Mouse (Mus musculus): ENCODE measurements around the gene Nkpd1. TPM values are rescaled to one million over a fixed set of nuclear protein-coding genes. Genes with fewer than 3 reads are reported as not detected.

Nkpd1 gene
- polyA plus RNA-seq, 1 experiment from 2014 or later: 0.11 TPM

DNA sequence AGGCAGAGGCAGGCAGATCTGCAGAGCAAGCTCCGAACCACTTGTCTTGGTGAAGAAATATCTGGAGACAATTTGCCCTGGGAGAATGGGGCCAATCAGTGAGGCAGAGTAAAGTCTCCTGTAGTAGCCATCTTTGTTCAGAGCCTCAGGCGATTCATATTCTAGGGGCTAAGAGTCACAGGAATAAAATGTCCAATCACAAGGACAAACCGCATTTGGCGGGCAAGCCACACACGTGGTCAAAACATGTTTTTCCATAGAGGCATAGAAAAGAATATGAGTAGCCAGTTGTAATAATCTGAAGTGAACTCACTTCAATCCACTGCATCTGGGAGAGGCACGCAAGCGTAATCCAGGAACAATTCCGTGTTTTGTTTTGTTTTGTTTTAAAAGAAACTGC lies 34.4 kb upstream of the Nkpd1 start:
- no peak for DNase-seq (ENCODE audit: low spot score)
- H3K27ac ChIP-seq (ENCODE audit: low read depth, low read length): no peak overlapping the region
- H3K4me1 ChIP-seq (replicated peaks; ENCODE audit: control insufficient read depth, insufficient read depth, low read length): no peaks in the 10 kb centered on the region
- no peak overlapping the region for H3K4me3 ChIP-seq (ENCODE audit: low read depth, low read length)
- ATAC-seq (replicated peaks; ENCODE audit: low FRiP score): no peak
- no peak overlapping the region for H3K9ac ChIP-seq (ENCODE audit: low read length)
- H3K9me3 ChIP-seq (ENCODE audit: control insufficient read depth, low read length): no peaks in the 10 kb centered on the region
- peaks cover 8% of the 10 kb centered on the region; the same call in 1 of the 2 replicates for H3K27me3 ChIP-seq (ENCODE audit: control insufficient read depth, insufficient read depth, low read length)
- no peaks in the 10 kb centered on the region for H3K36me3 ChIP-seq (ENCODE audit: control insufficient read depth, insufficient read depth, low read length)
- no peak overlapping the region for H3K4me2 ChIP-seq (ENCODE audit: low read depth, low read length, severe bottlenecking)
- WGBS: 83% methylated on average over 8 of the region's 8 CpGs

DNA sequence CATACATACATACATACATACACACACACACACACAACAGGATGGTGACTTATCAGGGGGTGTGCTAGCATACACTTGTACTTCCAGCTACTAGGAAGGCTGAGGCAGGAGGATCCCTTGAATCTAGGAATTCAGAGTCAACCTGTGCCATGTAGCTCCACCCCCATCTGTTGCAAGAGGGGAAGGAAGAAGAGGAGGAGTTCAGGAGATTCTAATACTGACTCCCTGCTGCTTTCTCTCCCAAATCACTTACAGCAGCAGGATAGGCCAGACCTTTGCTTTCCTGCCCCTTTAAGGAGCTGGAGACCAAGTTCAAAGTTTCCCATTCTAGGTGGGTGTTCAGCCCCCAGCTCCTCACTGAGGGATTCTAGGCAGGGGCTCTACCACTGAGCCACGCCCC lies 32.1 kb upstream of the Nkpd1 start:
- H3K27ac ChIP-seq (ENCODE audit: low read depth, low read length): no peak overlapping the region
- WGBS: 100% methylated on average over 1 of the region's 1 CpGs
- no peak overlapping the region for H3K9ac ChIP-seq (ENCODE audit: low read length)
- DNase-seq (ENCODE audit: low spot score): no peak
- H3K36me3 ChIP-seq (ENCODE audit: control insufficient read depth, insufficient read depth, low read length): no peaks in the 10 kb centered on the region
- ATAC-seq (replicated peaks; ENCODE audit: low FRiP score): no peak
- H3K27me3 ChIP-seq (ENCODE audit: control insufficient read depth, insufficient read depth, low read length): peaks cover 28% of the 10 kb centered on the region
- H3K4me3 ChIP-seq (ENCODE audit: low read depth, low read length): no peak overlapping the region
- no peaks in the 10 kb centered on the region; the same call in 1 of the 2 replicates for H3K4me1 ChIP-seq (replicated peaks; ENCODE audit: control insufficient read depth, insufficient read depth, low read length)
- no peaks in the 10 kb centered on the region for H3K9me3 ChIP-seq (ENCODE audit: control insufficient read depth, low read length)
- no peak overlapping the region for H3K4me2 ChIP-seq (ENCODE audit: low read depth, low read length, severe bottlenecking)

DNA sequence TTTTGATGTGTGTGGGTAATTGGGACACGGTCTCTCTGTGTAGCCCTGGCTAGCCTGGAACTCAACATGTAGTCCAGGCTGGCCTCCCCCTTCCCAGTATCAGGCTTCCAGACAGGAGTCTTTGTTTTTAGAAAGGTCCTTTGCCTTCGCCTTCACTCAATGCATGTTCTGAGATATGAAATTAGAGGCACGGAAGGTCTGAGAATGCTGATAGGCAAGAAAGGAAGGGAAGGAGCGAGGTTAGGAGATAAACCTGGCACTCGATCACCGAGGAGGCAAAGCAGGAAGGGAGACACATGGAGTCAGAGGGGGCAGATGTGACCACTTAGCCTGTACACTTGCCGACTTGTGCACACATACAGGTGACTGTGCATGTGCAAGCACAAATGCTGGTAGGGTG lies 31.1 kb upstream of the Nkpd1 start:
- WGBS: 91% methylated on average over 7 of the region's 7 CpGs
- Histone ChIP-seq H3K27ac (ENCODE audit: low read depth, low read length) (no peak overlapping the region), H3K4me1 (replicated peaks; ENCODE audit: control insufficient read depth, insufficient read depth, low read length) (no peaks in the 10 kb centered on the region; the same call in none of the 2 replicates), H3K9me3 (ENCODE audit: control insufficient read depth, low read length) (no peaks in the 10 kb centered on the region), H3K27me3 (ENCODE audit: control insufficient read depth, insufficient read depth, low read length) (peaks cover 39% of the 10 kb centered on the region), H3K4me3 (ENCODE audit: low read depth, low read length) (no peak overlapping the region), H3K9ac (ENCODE audit: low read length) (no peak overlapping the region), H3K36me3 (ENCODE audit: control insufficient read depth, insufficient read depth, low read length) (no peaks in the 10 kb centered on the region), H3K4me2 (ENCODE audit: low read depth, low read length, severe bottlenecking) (no peak overlapping the region)
- no peak for DNase-seq (ENCODE audit: low spot score)
- no peak for ATAC-seq (replicated peaks; ENCODE audit: low FRiP score)

DNA sequence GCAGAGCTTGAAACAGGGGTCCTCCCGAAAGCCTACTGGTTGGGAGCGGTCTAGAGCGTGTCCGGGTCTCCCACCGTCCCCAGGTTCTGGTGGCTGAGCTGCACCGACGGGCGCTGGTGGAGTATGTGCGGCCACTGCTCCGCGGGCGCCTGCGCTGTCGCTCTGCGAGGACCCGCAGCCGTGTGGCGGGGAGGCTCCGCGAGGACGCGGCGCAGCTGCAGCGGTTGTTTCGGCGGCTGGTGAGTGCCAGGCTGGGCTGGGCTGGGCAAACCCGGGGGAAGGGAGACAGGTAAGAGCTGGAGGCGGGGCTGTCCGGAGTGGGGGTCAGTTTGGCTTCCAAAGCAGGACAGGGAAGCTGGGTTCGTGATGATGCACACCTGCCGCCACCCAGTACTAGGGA lies 28.1 kb upstream of the Nkpd1 start:
- Histone ChIP-seq H3K9ac (ENCODE audit: low read length) (no peak overlapping the region; the same call in 1 of the 2 replicates), H3K4me2 (ENCODE audit: low read depth, low read length, severe bottlenecking) (0 out of 2 replicates have a peak overlapping the region, but pooled peaks have one; percentile 21), H3K9me3 (ENCODE audit: control insufficient read depth, low read length) (no peaks in the 10 kb centered on the region), H3K27me3 (ENCODE audit: control insufficient read depth, insufficient read depth, low read length) (peaks cover 46% of the 10 kb centered on the region), H3K36me3 (ENCODE audit: control insufficient read depth, insufficient read depth, low read length) (no peaks in the 10 kb centered on the region), H3K4me3 (ENCODE audit: low read depth, low read length) (peak overlapping the region; percentile 15), H3K4me1 (replicated peaks; ENCODE audit: control insufficient read depth, insufficient read depth, low read length) (no peaks in the 10 kb centered on the region; the same call in none of the 2 replicates), H3K27ac (ENCODE audit: low read depth, low read length) (no peak overlapping the region)
- 2% methylated on average over 31 of the region's 31 CpGs for WGBS
- ATAC-seq (replicated peaks; ENCODE audit: low FRiP score): no peak
- DNase-seq (ENCODE audit: low spot score): no peak

DNA sequence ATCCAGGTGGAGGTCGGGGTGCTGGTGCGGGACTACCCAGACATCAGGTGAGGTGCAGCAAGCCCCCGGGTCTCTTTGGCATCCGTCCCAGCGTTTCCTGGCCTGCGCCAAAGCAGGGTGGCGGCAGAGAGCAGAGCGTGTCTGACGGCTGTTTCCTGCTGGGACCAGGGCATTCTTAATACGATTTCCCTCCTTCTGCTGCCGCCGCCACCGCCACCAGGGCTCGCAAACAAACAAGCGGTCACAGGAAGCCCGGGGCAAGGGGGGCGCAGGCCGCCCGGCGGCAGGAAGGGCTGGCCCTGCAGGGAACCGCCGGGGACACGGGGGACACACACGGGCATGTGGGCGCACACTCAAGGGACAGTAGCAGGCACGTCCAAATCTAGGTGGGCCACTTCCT lies 25.9 kb upstream of the Nkpd1 start:
- Histone ChIP-seq H3K4me1 (replicated peaks; ENCODE audit: control insufficient read depth, insufficient read depth, low read length) (no peaks in the 10 kb centered on the region; the same call in none of the 2 replicates), H3K9ac (ENCODE audit: low read length) (no peak overlapping the region; the same call in 1 of the 2 replicates), H3K4me2 (ENCODE audit: low read depth, low read length, severe bottlenecking) (peak overlapping the region; percentile 31; the same call in 1 of the 2 replicates), H3K9me3 (ENCODE audit: control insufficient read depth, low read length) (no peaks in the 10 kb centered on the region), H3K27me3 (ENCODE audit: control insufficient read depth, insufficient read depth, low read length) (peaks cover 46% of the 10 kb centered on the region), H3K4me3 (ENCODE audit: low read depth, low read length) (no peak overlapping the region; the same call in 1 of the 2 replicates), H3K27ac (ENCODE audit: low read depth, low read length) (no peak overlapping the region), H3K36me3 (ENCODE audit: control insufficient read depth, insufficient read depth, low read length) (no peaks in the 10 kb centered on the region)
- DNase-seq (ENCODE audit: low spot score) (no peak), ATAC-seq (replicated peaks; ENCODE audit: low FRiP score) (no peak)
- WGBS: 2% methylated on average over 26 of the region's 26 CpGs

DNA sequence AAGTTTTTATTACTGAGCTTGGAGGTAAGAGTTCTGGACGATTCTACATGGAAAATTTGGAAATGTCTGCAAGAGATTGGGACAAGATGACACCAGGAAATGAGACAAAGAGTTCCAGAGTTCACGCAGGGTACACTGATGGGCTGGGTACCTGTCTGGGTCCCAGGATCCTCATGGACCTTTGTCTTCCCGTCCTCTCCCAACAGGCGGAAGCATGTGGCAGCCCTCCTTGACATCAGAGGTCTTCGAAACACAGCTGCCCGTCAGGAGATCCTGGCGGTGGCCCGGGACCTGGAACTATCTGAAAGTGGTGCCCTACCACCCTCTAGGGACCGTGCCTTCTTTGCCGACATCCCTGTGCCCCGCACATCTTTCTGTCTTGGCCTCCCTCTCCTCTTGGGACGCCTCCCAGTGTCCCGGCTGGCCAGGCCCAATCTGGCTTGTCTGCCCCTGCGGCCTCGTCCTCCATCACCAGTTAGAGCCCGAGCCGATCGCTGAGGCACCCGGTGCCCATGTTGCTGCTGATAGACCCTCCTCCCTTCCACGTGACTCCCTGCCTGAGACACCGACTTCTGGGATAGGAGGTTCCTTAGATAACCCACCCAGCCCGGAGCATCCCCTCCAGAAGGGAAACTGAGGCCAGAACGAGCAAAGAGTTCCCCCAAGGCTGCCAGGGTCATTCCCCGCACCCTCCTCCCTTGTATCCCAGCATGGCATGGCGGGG lies 22.7 kb upstream of the Nkpd1 start:
- 86% methylated on average over 25 of the region's 25 CpGs for WGBS
- H3K9me3 ChIP-seq (ENCODE audit: control insufficient read depth, low read length): no peaks in the 10 kb centered on the region
- ATAC-seq (replicated peaks; ENCODE audit: low FRiP score): no peak
- no peak for DNase-seq (ENCODE audit: low spot score)
- no peak overlapping the region for H3K27ac ChIP-seq (ENCODE audit: low read depth, low read length)
- H3K9ac ChIP-seq (ENCODE audit: low read length): no peak overlapping the region
- H3K4me1 ChIP-seq (replicated peaks; ENCODE audit: control insufficient read depth, insufficient read depth, low read length): no peaks in the 10 kb centered on the region; the same call in 1 of the 2 replicates
- no peak overlapping the region for H3K4me3 ChIP-seq (ENCODE audit: low read depth, low read length)
- peaks cover 24% of the 10 kb centered on the region for H3K27me3 ChIP-seq (ENCODE audit: control insufficient read depth, insufficient read depth, low read length)
- H3K4me2 ChIP-seq (ENCODE audit: low read depth, low read length, severe bottlenecking): no peak overlapping the region
- no peaks in the 10 kb centered on the region for H3K36me3 ChIP-seq (ENCODE audit: control insufficient read depth, insufficient read depth, low read length)

DNA sequence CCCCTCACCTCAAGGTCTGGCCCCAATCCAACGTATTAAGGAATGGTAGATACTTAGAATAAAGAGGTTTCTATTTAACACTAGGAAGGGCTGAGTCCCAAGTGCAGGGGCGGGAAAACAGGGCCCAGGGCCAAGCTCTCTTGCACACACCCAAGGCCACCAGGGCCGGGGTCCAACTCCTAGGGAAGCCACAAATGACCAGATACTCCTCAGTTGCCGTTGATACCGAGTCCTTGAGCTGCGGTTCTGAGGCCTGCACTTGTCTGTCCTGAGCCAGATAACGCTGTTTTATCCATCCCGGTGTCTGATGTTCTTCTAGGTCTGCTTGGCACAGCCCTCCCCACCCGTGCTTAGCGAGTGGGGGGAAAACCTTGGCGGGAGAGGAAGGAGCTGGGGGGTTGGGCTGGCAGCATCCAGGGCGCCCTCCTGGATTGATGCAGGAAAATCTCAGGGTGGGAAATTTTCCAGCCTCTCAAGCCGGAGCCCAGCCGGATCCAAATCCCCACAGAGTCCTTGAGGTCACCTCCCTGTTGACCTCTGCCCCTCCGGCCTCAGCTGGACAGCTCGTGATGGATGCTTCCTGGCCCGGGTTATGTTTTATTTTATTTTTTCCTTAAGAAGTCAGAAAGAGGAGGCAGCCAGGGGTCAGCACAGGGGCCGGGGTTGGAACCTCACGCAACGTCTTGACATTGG lies 22.0 kb upstream of the Nkpd1 start:
- no peaks in the 10 kb centered on the region for H3K9me3 ChIP-seq (ENCODE audit: control insufficient read depth, low read length)
- H3K4me1 ChIP-seq (replicated peaks; ENCODE audit: control insufficient read depth, insufficient read depth, low read length): no peaks in the 10 kb centered on the region; the same call in 1 of the 2 replicates
- peaks cover 16% of the 10 kb centered on the region for H3K27me3 ChIP-seq (ENCODE audit: control insufficient read depth, insufficient read depth, low read length)
- DNase-seq (ENCODE audit: low spot score): no peak
- ATAC-seq (replicated peaks; ENCODE audit: low FRiP score): no peak
- H3K36me3 ChIP-seq (ENCODE audit: control insufficient read depth, insufficient read depth, low read length): no peaks in the 10 kb centered on the region
- H3K9ac ChIP-seq (ENCODE audit: low read length): no peak overlapping the region
- no peak overlapping the region for H3K4me3 ChIP-seq (ENCODE audit: low read depth, low read length)
- WGBS: 74% methylated on average over 20 of the region's 20 CpGs
- H3K4me2 ChIP-seq (ENCODE audit: low read depth, low read length, severe bottlenecking): no peak overlapping the region
- H3K27ac ChIP-seq (ENCODE audit: low read depth, low read length): no peak overlapping the region

DNA sequence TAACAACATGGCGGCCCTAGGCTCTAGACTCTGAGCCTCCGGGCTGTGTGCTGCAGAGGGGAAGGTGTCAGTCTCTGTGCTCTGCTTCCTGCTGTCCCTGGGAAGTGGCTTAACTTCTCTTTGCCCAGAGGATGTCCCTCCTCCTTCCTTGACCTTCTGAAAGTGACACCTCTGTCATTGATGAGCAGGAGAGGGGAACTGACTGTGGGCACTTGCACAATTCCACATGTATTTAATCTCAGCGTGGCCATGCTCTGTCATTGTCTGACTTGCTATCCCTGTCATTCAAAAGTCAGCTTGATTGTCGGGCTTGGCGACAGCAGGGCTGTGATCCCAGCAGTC lies 21.5 kb upstream of the Nkpd1 start:
- no peak overlapping the region for H3K9ac ChIP-seq (ENCODE audit: low read length)
- ATAC-seq (replicated peaks; ENCODE audit: low FRiP score) (no peak), DNase-seq (ENCODE audit: low spot score) (no peak)
- H3K9me3 ChIP-seq (ENCODE audit: control insufficient read depth, low read length): no peaks in the 10 kb centered on the region
- no peaks in the 10 kb centered on the region for H3K36me3 ChIP-seq (ENCODE audit: control insufficient read depth, insufficient read depth, low read length)
- no peak overlapping the region for H3K27ac ChIP-seq (ENCODE audit: low read depth, low read length)
- H3K27me3 ChIP-seq (ENCODE audit: control insufficient read depth, insufficient read depth, low read length): peaks cover 11% of the 10 kb centered on the region
- H3K4me3 ChIP-seq (ENCODE audit: low read depth, low read length): no peak overlapping the region
- no peaks in the 10 kb centered on the region; the same call in 1 of the 2 replicates for H3K4me1 ChIP-seq (replicated peaks; ENCODE audit: control insufficient read depth, insufficient read depth, low read length)
- 75% methylated on average over 5 of the region's 5 CpGs for WGBS
- H3K4me2 ChIP-seq (ENCODE audit: low read depth, low read length, severe bottlenecking): no peak overlapping the region
